8 mouse cellular contexts compared by ENCODE assay signal in the genomic region with DNA sequence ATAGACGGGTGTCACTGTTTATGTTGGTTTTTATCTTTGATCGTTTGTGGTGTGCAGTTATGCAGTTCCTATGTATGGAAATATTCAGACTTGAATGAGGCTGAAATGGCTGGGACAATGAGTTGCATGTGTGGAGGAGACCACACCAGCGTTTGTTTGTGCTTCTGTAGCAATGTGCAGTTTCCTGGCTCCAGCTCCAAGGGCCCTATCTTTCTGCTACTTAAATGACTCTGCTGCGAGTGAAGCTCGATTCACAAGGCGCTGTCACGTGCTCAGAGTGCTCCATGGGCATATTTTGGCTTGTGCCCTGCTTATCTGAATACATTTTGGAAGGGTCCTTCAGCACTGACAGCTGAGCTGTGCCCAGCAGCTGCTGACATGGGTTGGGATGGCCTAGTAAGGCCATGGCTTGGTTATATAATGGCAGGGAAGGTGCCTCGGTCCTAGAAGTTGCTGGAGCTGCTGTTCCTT. TPM values are rescaled to one million over a fixed set of nuclear protein-coding genes. Genes with fewer than 3 reads are reported as not detected.
A peak's percentile ranks its signal among the peaks of the same experiment; 100 is the strongest.
DNase-seq lines count a peak whose midpoint lies in the region; ATAC-seq lines count a peak whose summit lies in the region.

No protein-coding gene starts in this region.

- H3K9me3 ChIP-seq in heart, embryonic 15.5 days (replicated peaks): no peaks in the 10 kb centered on the region

- 15% methylated on average over 8 of the region's 8 CpGs for WGBS in heart, embryonic 15.5 days
- WGBS in macrophage (ENCODE audit: missing documents): 40% methylated on average over 7 of the region's 8 CpGs

- peaks cover 54% of the 10 kb centered on the region for H3K4me1 ChIP-seq in heart, embryonic 15.5 days (replicated peaks)

- 0 out of 2 replicates have a peak, but pooled peaks have one; percentile 36 for ATAC-seq in erythroblast, adult 5-6 weeks (replicated peaks; ENCODE audit: low FRiP score, poor library complexity, severe bottlenecking)
- ATAC-seq in heart, embryonic 15.5 days (replicated peaks; ENCODE audit: insufficient number of reproducible peaks, insufficient read depth, low FRiP score, low read depth): peak; percentile 15; the same call in 1 of the 2 replicates

- H3K36me3 ChIP-seq in heart, embryonic 15.5 days: no peaks in the 10 kb centered on the region
- H3K36me3 ChIP-seq in macrophage (ENCODE audit: inconsistent target): no peaks in the 10 kb centered on the region

- H3K79me2 ChIP-seq in macrophage (ENCODE audit: inconsistent target): peaks cover 71% of the 10 kb centered on the region

- peak; percentile 59 for DNase-seq in CD4-positive, CD25-positive, alpha-beta regulatory T cell, adult 2 months (ENCODE audit: low read depth, low spot score)
- peak; percentile 69 for DNase-seq in adrenal gland, adult 8-10 months
- DNase-seq in layer of hippocampus, postnatal 36 days: peak; percentile 37 to 55
- peak; percentile 33 for DNase-seq in yolk sac, embryonic 10.5 days (ENCODE audit: low spot score)
- no peak for DNase-seq in embryo, embryonic 9.5 days (ENCODE audit: extremely low spot score)

- no peaks in the 10 kb centered on the region for H3K27me3 ChIP-seq in heart, embryonic 15.5 days

- peak overlapping the region; percentile 93 for H3K27ac ChIP-seq in heart, embryonic 15.5 days
- 0 out of 2 replicates have a peak overlapping the region, but pooled peaks have one; percentile 7 for H3K27ac ChIP-seq in macrophage

- peak overlapping the region; percentile 85 for H3K4me2 ChIP-seq in heart, embryonic 15.5 days

- peak overlapping the region; percentile 82 for H3K4me3 ChIP-seq in heart, embryonic 15.5 days
- H3K4me3 ChIP-seq in macrophage (ENCODE audit: inconsistent target): no peak overlapping the region

- no peak overlapping the region for H3K9ac ChIP-seq in heart, embryonic 15.5 days

RNA-seq across cellular contexts. Expression of a gene that starts 2.5 kb away (rescaled TPM):
- 10 to 100 TPM; 66.2 to 77.3 (median 70.0) TPM for total RNA-seq in adrenal gland, adult 8-10 months (2022)
- 7.9 and 9.4 TPM in 2 replicates for total RNA-seq in erythroblast, adult 5-6 weeks (2015; ENCODE audit: low replicate concordance)
- total RNA-seq in erythroblast, adult 5-6 weeks (2017; ENCODE audit: low replicate concordance): 2.5 and 4.5 TPM in 2 replicates
- polyA plus RNA-seq in heart, embryonic 15.5 days (2015; fragmentation: Nextera tagmentation; extraction: Ambion mirVana): 11.7 and 14.4 TPM in 2 replicates
- 100 to 1,000 TPM; 129 to 141 TPM for total RNA-seq in layer of hippocampus, postnatal 36 days (2021)
- 100 to 1,000 TPM in 1 of 26 experiments, 10 to 100 TPM in 25; 48.0 to 104 (median 68.7) TPM for total RNA-seq in macrophage (2018; cell fraction: chromatin; rRNA removed)
- 10 to 100 TPM; 28.5 to 38.5 (median 33.2) TPM for total RNA-seq in macrophage (2018; cell fraction: cytosol; rRNA removed)
- 100 to 1,000 TPM in 1 of 26 experiments, 10 to 100 TPM in 25; 34.7 to 106 (median 47.5) TPM for total RNA-seq in macrophage (2018; cell fraction: nucleus; rRNA removed)
- 23.4 to 34.1 TPM (median 27.7 TPM) in 3 replicates for polyA plus RNA-seq in macrophage (2018)

RNA-seq across cellular contexts. Expression of a gene that starts 2.6 kb away (rescaled TPM):
- 100 to 1,000 TPM; 154 to 180 (median 171) TPM for total RNA-seq in adrenal gland, adult 8-10 months (2022)
- 9.4 and 14.2 TPM in 2 replicates for total RNA-seq in erythroblast, adult 5-6 weeks (2015; ENCODE audit: low replicate concordance)
- 25.8 and 35.8 TPM in 2 replicates for total RNA-seq in erythroblast, adult 5-6 weeks (2017; ENCODE audit: low replicate concordance)
- polyA plus RNA-seq in heart, embryonic 15.5 days (2015; fragmentation: Nextera tagmentation; extraction: Ambion mirVana): 105 and 124 TPM in 2 replicates
- 100 to 1,000 TPM; 227 to 234 TPM for total RNA-seq in layer of hippocampus, postnatal 36 days (2021)
- total RNA-seq in macrophage (2018; cell fraction: chromatin; rRNA removed): 10 to 100 TPM; 18.0 to 72.1 (median 46.9) TPM
- total RNA-seq in macrophage (2018; cell fraction: cytosol; rRNA removed): 10 to 100 TPM; 40.4 to 64.0 (median 54.2) TPM
- 10 to 100 TPM; 20.5 to 64.1 (median 40.6) TPM for total RNA-seq in macrophage (2018; cell fraction: nucleus; rRNA removed)
- 39.7 to 51.8 TPM (median 44.3 TPM) in 3 replicates for polyA plus RNA-seq in macrophage (2018)

Comparison
In these comparisons a context has a peak if more than half of its experiments do, and no peak if none do; other contexts are left out.
1. RNA of a gene that starts 2.5 kb away (total RNA-seq): 129 to 141 TPM in layer of hippocampus, postnatal 36 days and 66.2 to 77.3 TPM in adrenal gland, adult 8-10 months; 2.5 to 9.4 TPM in erythroblast, adult 5-6 weeks; every median in the first group is over 4 times any median in the second.
2. RNA of a gene that starts 2.6 kb away (total RNA-seq): 227 to 234 TPM in layer of hippocampus, postnatal 36 days and 154 to 180 TPM in adrenal gland, adult 8-10 months; 9.4 to 35.8 TPM in erythroblast, adult 5-6 weeks; every median in the first group is over 4 times any median in the second.